Mouse (Mus musculus): Measurements from ENCODE around the gene 1700092M07Rik.

- TF ChIP-seq CTCF (IDR thresholded peaks at IDR 0.05; ENCODE audit: control insufficient read depth, insufficient read depth, insufficient read length) = no peak
- no peak for TF ChIP-seq USF1 (IDR thresholded peaks at IDR 0.05; ENCODE audit: low read depth)
These were observed 16.1 kb upstream of the 1700092M07Rik start for GRCm38 (mm10) chr19:8724392-8724791.

All from C2C12 (cell line).